Mouse (Mus musculus): ENCODE results near the gene Pbld2.

Gene Pbld2

GRCm38 (mm10) chr10:63064516-63064915, 40.4 kb downstream of the Pbld2 start:
- no peak for DNase-seq

GRCm38 (mm10) chr10:63065561-63065960, 41.4 kb downstream of the Pbld2 start:
- no peak for DNase-seq

GRCm38 (mm10) chr10:63065988-63066387, 41.9 kb downstream of the Pbld2 start:
- DNase-seq, result peak; percentile 89

- no peak for DNase-seq
Measured at GRCm38 (mm10) chr10:63086304-63086703, 62.2 kb downstream of the Pbld2 start.

GRCm38 (mm10) chr10:63089103-63089757, 65.1 kb downstream of the Pbld2 start:
- DNase-seq, result no peak

- peak; percentile 5 for DNase-seq
Measured at GRCm38 (mm10) chr10:63089758-63090571, 65.8 kb downstream of the Pbld2 start.

- no peak for DNase-seq
Measured at GRCm38 (mm10) chr10:63091915-63092314, 67.8 kb downstream of the Pbld2 start.

GRCm38 (mm10) chr10:63092616-63093550, 68.8 kb downstream of the Pbld2 start:
- DNase-seq, result no peak

GRCm38 (mm10) chr10:63096757-63097156, 72.6 kb downstream of the Pbld2 start:
- DNase-seq, result no peak

GRCm38 (mm10) chr10:63098191-63098590, 74.1 kb downstream of the Pbld2 start:
- DNase-seq, result no peak

- no peak for DNase-seq
Measured at GRCm38 (mm10) chr10:63099521-63099920, 75.4 kb downstream of the Pbld2 start, which contains the start of gene Atoh7. Gene Atoh7 (plus strand): TSS chr10:63099651.

GRCm38 (mm10) chr10:63099941-63100562, 75.9 kb downstream of the Pbld2 start:
- peak; percentile 41 for DNase-seq

GRCm38 (mm10) chr10:63100657-63101056, 76.5 kb downstream of the Pbld2 start:
- DNase-seq, result no peak
